Mouse (Mus musculus) thymus, adult 2 months (tissue): ENCODE data around the gene Krt36. TPM values are rescaled to one million over a fixed set of nuclear protein-coding genes. Genes with fewer than 3 reads are reported as not detected.

Experiments used
- DNase-seq: peaks from one replicate; pipeline ENCODE4 v3.0.0; 2021
- H3K27ac ChIP-seq: fragments of 200-500 bp; 2 replicates; pipeline ENCODE4 v1.5.1; 2012; ENCODE audit warnings: low read length, control low read depth; ENCODE audit not compliant: control insufficient read depth, insufficient read depth
- H3K27me3 ChIP-seq: fragments of 200-500 bp; 2 replicates; pipeline ENCODE4 v1.6.1; 2012; ENCODE audit warnings: mild to moderate bottlenecking, low read length, moderate library complexity, mixed read lengths; ENCODE audit not compliant: control insufficient read depth, insufficient read depth
- H3K36me3 ChIP-seq: fragments of 200-500 bp; 2 replicates; pipeline ENCODE4 v1.6.1; 2012; ENCODE audit warnings: mild to moderate bottlenecking, low read length, moderate library complexity; ENCODE audit not compliant: control insufficient read depth, insufficient read depth
- H3K4me1 ChIP-seq: fragments of 200-500 bp; replicated peaks from 2 replicates; pipeline ENCODE4 v1.6.1; 2012; ENCODE audit warnings: low read length; ENCODE audit not compliant: control insufficient read depth, insufficient read depth
- H3K4me3 ChIP-seq: fragments of 200-500 bp; 2 replicates; pipeline ENCODE4 v1.5.1; 2012; ENCODE audit warnings: mild to moderate bottlenecking, low read length, control low read depth, moderate library complexity; ENCODE audit not compliant: control insufficient read depth, insufficient read depth
- CTCF ChIP-seq: fragments of 200-500 bp; IDR thresholded peaks from 2 replicates; pipeline ENCODE4 v1.5.1; 2012; ENCODE audit warnings: mild to moderate bottlenecking, control low read depth, low read length, moderate library complexity, borderline replicate concordance; ENCODE audit not compliant: control insufficient read depth, poor library complexity, insufficient read depth; ENCODE audit errors: extremely low read depth
- POLR2A ChIP-seq: fragments of 200-500 bp; IDR thresholded peaks from 2 replicates; pipeline ENCODE4 v1.6.1; 2012; ENCODE audit warnings: mild to moderate bottlenecking, low read length, control low read depth, moderate library complexity; ENCODE audit not compliant: control insufficient read depth, poor library complexity, insufficient read depth; ENCODE audit errors: extremely low read depth
- WGBS: fragments of 180-500 bp; shearing (Covaris S2); methylation state at CpG from one replicate; pipeline ENCODE4 v1.1.7; 2018; 5-methylcytosine and 5-hydroxymethylcytosine counted together
- polyA plus RNA-seq: library from polyadenylated mRNA; depleted of rRNA; stranded (reverse); fragments of >200 nt; gene quantifications from 2 replicates; pipeline ENCODE4 v1.2.3, GENCODE M21; 2012; rRNA removed

Krt36 gene
- polyA plus RNA-seq, 1 experiment, result 0.90 TPM

GRCm38 (mm10) chr11:100058875-100059274, 46.6 kb downstream of the Krt36 start:
- TF ChIP-seq CTCF (no peak), POLR2A (no peak)
- H3K4me3 ChIP-seq, result no peak overlapping the region
- WGBS, result 86% methylated on average over 8 of the region's 8 CpGs
- no peaks in the 10 kb centered on the region for H3K27me3 ChIP-seq
- DNase-seq, result no peak
- H3K4me1 ChIP-seq, result no peaks in the 10 kb centered on the region
- no peaks in the 10 kb centered on the region for H3K36me3 ChIP-seq
- H3K27ac ChIP-seq, result no peak overlapping the region

- WGBS, result 54% methylated on average over 9 of the region's 9 CpGs
- Histone ChIP-seq H3K4me1 (no peaks in the 10 kb centered on the region), H3K36me3 (no peaks in the 10 kb centered on the region), H3K4me3 (no peak overlapping the region), H3K27me3 (no peaks in the 10 kb centered on the region), H3K27ac (no peak overlapping the region)
- no peak for TF ChIP-seq POLR2A
- TF ChIP-seq CTCF, result no peak
- DNase-seq, result no peak
These were observed 49.5 kb downstream of the Krt36 start for GRCm38 (mm10) chr11:100055686-100056655.

Other genes starting within 250 kb of the Krt36 start
- not detected in 2 replicates for gene Gm11568, start 247.7 kb downstream of the Krt36 start, polyA plus RNA-seq
- 0.31 TPM in 1 of 2 replicates, not detected in the other for gene Gm11559, start 241.2 kb downstream of the Krt36 start, polyA plus RNA-seq
- not detected in 2 replicates for gene Krtap9-1, start 232.2 kb downstream of the Krt36 start, polyA plus RNA-seq
- not detected in 2 replicates for gene Gm11567, start 226.4 kb downstream of the Krt36 start, polyA plus RNA-seq
- 0.13 TPM in 1 of 2 replicates, not detected in the other for gene Krtap31-1, start 197.7 kb downstream of the Krt36 start, polyA plus RNA-seq
- gene Gm11565, start 190.9 kb downstream of the Krt36 start, polyA plus RNA-seq, result not detected in 2 replicates
- gene Krtap31-2, start 169.3 kb downstream of the Krt36 start, polyA plus RNA-seq, result 0.11 TPM in 1 of 2 replicates, not detected in the other
- gene Krtap9-5, start 157.2 kb downstream of the Krt36 start, polyA plus RNA-seq, result not detected in 2 replicates
- gene Krtap29-1, start 126.6 kb downstream of the Krt36 start, polyA plus RNA-seq, result not detected in 2 replicates
- not detected in 2 replicates for gene Krtap16-1, start 119.0 kb downstream of the Krt36 start, polyA plus RNA-seq
- 0.31 and 0.43 TPM in 2 replicates for gene Krtap17-1, start 111.6 kb downstream of the Krt36 start, polyA plus RNA-seq
- 0.11 and 0.14 TPM in 2 replicates for gene Krt33a, start 89.4 kb downstream of the Krt36 start, polyA plus RNA-seq
- gene Krt33b, start 75.8 kb downstream of the Krt36 start, polyA plus RNA-seq, result 0.44 TPM in 1 of 2 replicates, not detected in the other
- gene Krt34, start 64.1 kb downstream of the Krt36 start, polyA plus RNA-seq, result not detected in 2 replicates
- gene Krt31, start 55.1 kb downstream of the Krt36 start, polyA plus RNA-seq, result 0.15 and 0.23 TPM in 2 replicates
- gene Krt32, start 17.4 kb downstream of the Krt36 start, polyA plus RNA-seq, result 0.18 and 0.30 TPM in 2 replicates
- gene Krt35, start 9.4 kb downstream of the Krt36 start, polyA plus RNA-seq, result 0.13 and 0.20 TPM in 2 replicates
- 0.92 and 0.98 TPM in 2 replicates for gene Krt13, start 15.9 kb upstream of the Krt36 start, polyA plus RNA-seq
- gene Krt15, start 30.3 kb upstream of the Krt36 start, polyA plus RNA-seq, result 0.85 and 1.1 TPM in 2 replicates
- gene Krt19, start 43.0 kb upstream of the Krt36 start, polyA plus RNA-seq, result 8.7 and 13.0 TPM in 2 replicates
- gene Krt9, start 87.6 kb upstream of the Krt36 start, polyA plus RNA-seq, result 0.31 and 0.42 TPM in 2 replicates
- gene Krt14, start 101.9 kb upstream of the Krt36 start, polyA plus RNA-seq, result 59.7 and 80.7 TPM in 2 replicates
- 4.1 and 4.8 TPM in 2 replicates for gene Krt16, start 143.3 kb upstream of the Krt36 start, polyA plus RNA-seq
- 238 and 276 TPM in 2 replicates for gene Krt17, start 155.4 kb upstream of the Krt36 start, polyA plus RNA-seq
- 0.31 and 0.97 TPM in 2 replicates for gene Krt42, start 164.2 kb upstream of the Krt36 start, polyA plus RNA-seq
- gene Eif1, start 214.3 kb upstream of the Krt36 start, polyA plus RNA-seq, result 117 and 131 TPM in 2 replicates
- 2.0 and 2.4 TPM in 2 replicates for gene Gast, start 228.8 kb upstream of the Krt36 start, polyA plus RNA-seq